Mouse (Mus musculus) kidney, embryonic 14.5 days (tissue): ENCODE results near the gene Rep15. TPM values are rescaled to one million over a fixed set of nuclear protein-coding genes. Genes with fewer than 3 reads are reported as not detected.
A peak's percentile ranks its signal among the peaks of the same experiment; 100 is the strongest.

Experiments used
- ATAC-seq: fragments of 200-750 bp; cut with Nextera tagmentation; 2 replicates; pipeline ENCODE4 v1.8.0; 2017; ENCODE audit warnings: moderate number of reproducible peaks, mild to moderate bottlenecking, moderate TSS enrichment, moderate library complexity; ENCODE audit not compliant: low FRiP score, low TSS enrichment
- H3K27ac ChIP-seq: fragments of 300-500 bp; sonication (generic); 2 replicates; pipeline ENCODE4 v1.5.1; 2014; ENCODE audit warnings: low read depth, mild to moderate bottlenecking, low read length, moderate library complexity, mixed read lengths
- H3K27me3 ChIP-seq: fragments of 300-500 bp; sonication (generic); 2 replicates; pipeline ENCODE4 v1.6.1; 2014; ENCODE audit warnings: mild to moderate bottlenecking, low read length; ENCODE audit not compliant: control insufficient read depth, insufficient read depth
- H3K36me3 ChIP-seq: fragments of 300-500 bp; sonication (generic); 2 replicates; pipeline ENCODE4 v1.6.1; 2014; ENCODE audit warnings: low read length, mixed read lengths; ENCODE audit not compliant: control insufficient read depth, insufficient read depth
- H3K4me1 ChIP-seq: fragments of 300-500 bp; sonication (generic); 2 replicates; pipeline ENCODE4 v1.6.1; 2014; ENCODE audit warnings: low read length, mixed read lengths; ENCODE audit not compliant: control insufficient read depth, insufficient read depth
- H3K4me2 ChIP-seq: fragments of 300-500 bp; sonication (generic); replicated peaks from 2 replicates; pipeline ENCODE4 v1.6.1; 2014; ENCODE audit warnings: low read depth, mild to moderate bottlenecking, low read length
- H3K4me3 ChIP-seq: fragments of 300-500 bp; sonication (generic); 2 replicates; pipeline ENCODE4 v1.5.1; 2014; ENCODE audit warnings: mild to moderate bottlenecking, low read length
- H3K9ac ChIP-seq: fragments of 300-500 bp; sonication (generic); 2 replicates; pipeline ENCODE4 v1.6.1; 2014; ENCODE audit warnings: low read depth, mild to moderate bottlenecking, low read length, moderate library complexity
- H3K9me3 ChIP-seq: fragments of 300-500 bp; sonication (generic); 2 replicates; pipeline ENCODE4 v1.6.1; 2016; ENCODE audit warnings: low read length; ENCODE audit not compliant: control insufficient read depth
- WGBS: fragments of 180-500 bp; shearing (Covaris S2); extraction: QIAGEN DNeasy Blood & Tissue Kit; methylation state at CpG from one replicate; pipeline ENCODE4 v1.1.7; 2014; 5-methylcytosine and 5-hydroxymethylcytosine counted together
- polyA plus RNA-seq: library from polyadenylated mRNA; unstranded; fragments of >200 nt; fragmentation: Nextera tagmentation; extraction: Ambion mirVana; gene quantifications from 2 replicates; pipeline ENCODE4 v1.2.1, GENCODE M21; 2014

Rep15 gene
- polyA plus RNA-seq, 1 experiment from 2014 or later = 1.6 TPM

- Histone ChIP-seq H3K36me3 (peaks cover 62% of the 10 kb centered on the region), H3K4me3 (no peak overlapping the region), H3K9me3 (no peaks in the 10 kb centered on the region), H3K9ac (no peak overlapping the region), H3K4me1 (no peaks in the 10 kb centered on the region), H3K4me2 (no peak overlapping the region), H3K27ac (no peak overlapping the region), H3K27me3 (no peaks in the 10 kb centered on the region)
- ATAC-seq = no peak
- WGBS = 89% methylated on average over 16 of the region's 16 CpGs
These were observed 9.8 kb upstream of the Rep15 start for GRCm38 (mm10) chr6:147022375-147023132.

- no peak for ATAC-seq
- H3K4me1 ChIP-seq = no peaks in the 10 kb centered on the region
- peaks cover 62% of the 10 kb centered on the region for H3K36me3 ChIP-seq
- H3K4me3 ChIP-seq = no peak overlapping the region
- no peak overlapping the region for H3K27ac ChIP-seq
- H3K27me3 ChIP-seq = no peaks in the 10 kb centered on the region
- H3K4me2 ChIP-seq = no peak overlapping the region
- no peaks in the 10 kb centered on the region for H3K9me3 ChIP-seq
- no peak overlapping the region for H3K9ac ChIP-seq
- WGBS = 87% methylated on average over 2 of the region's 2 CpGs
These were observed 9.3 kb upstream of the Rep15 start for GRCm38 (mm10) chr6:147023133-147023395.

GRCm38 (mm10) chr6:147023568-147023967 lies 8.8 kb upstream of the Rep15 start:
- H3K4me3 ChIP-seq = no peak overlapping the region
- no peaks in the 10 kb centered on the region for H3K9me3 ChIP-seq
- no peaks in the 10 kb centered on the region for H3K27me3 ChIP-seq
- H3K27ac ChIP-seq = no peak overlapping the region
- no peak overlapping the region for H3K9ac ChIP-seq
- ATAC-seq = no peak
- H3K4me2 ChIP-seq = no peak overlapping the region
- no peaks in the 10 kb centered on the region for H3K4me1 ChIP-seq
- peaks cover 67% of the 10 kb centered on the region for H3K36me3 ChIP-seq

GRCm38 (mm10) chr6:147024761-147025160 lies 7.6 kb upstream of the Rep15 start:
- H3K9ac ChIP-seq = no peak overlapping the region
- no peaks in the 10 kb centered on the region for H3K4me1 ChIP-seq
- H3K4me2 ChIP-seq = no peak overlapping the region
- H3K27me3 ChIP-seq = no peaks in the 10 kb centered on the region
- WGBS = 84% methylated on average over 3 of the region's 3 CpGs
- ATAC-seq = no peak
- no peaks in the 10 kb centered on the region for H3K9me3 ChIP-seq
- no peak overlapping the region for H3K4me3 ChIP-seq
- peaks cover 70% of the 10 kb centered on the region for H3K36me3 ChIP-seq
- no peak overlapping the region for H3K27ac ChIP-seq

- Histone ChIP-seq H3K9ac (no peak overlapping the region), H3K4me3 (no peak overlapping the region), H3K27me3 (no peaks in the 10 kb centered on the region), H3K9me3 (no peaks in the 10 kb centered on the region), H3K4me1 (no peaks in the 10 kb centered on the region), H3K27ac (no peak overlapping the region), H3K4me2 (no peak overlapping the region), H3K36me3 (peaks cover 62% of the 10 kb centered on the region)
- ATAC-seq = no peak
- 94% methylated on average over 2 of the region's 2 CpGs for WGBS
These were observed 4.0 kb upstream of the Rep15 start for GRCm38 (mm10) chr6:147028396-147028795.

GRCm38 (mm10) chr6:147029591-147029990 lies 2.8 kb upstream of the Rep15 start:
- Histone ChIP-seq H3K4me2 (no peak overlapping the region), H3K27me3 (no peaks in the 10 kb centered on the region), H3K27ac (no peak overlapping the region), H3K9me3 (no peaks in the 10 kb centered on the region), H3K4me1 (no peaks in the 10 kb centered on the region), H3K4me3 (no peak overlapping the region), H3K9ac (no peak overlapping the region), H3K36me3 (peaks cover 62% of the 10 kb centered on the region)
- no peak for ATAC-seq
- 95% methylated on average over 9 of the region's 9 CpGs for WGBS

- no peaks in the 10 kb centered on the region for H3K27me3 ChIP-seq
- H3K9ac ChIP-seq = no peak overlapping the region
- no peak overlapping the region for H3K4me2 ChIP-seq
- H3K9me3 ChIP-seq = no peaks in the 10 kb centered on the region
- no peak for ATAC-seq
- no peak overlapping the region for H3K27ac ChIP-seq
- H3K36me3 ChIP-seq = peaks cover 61% of the 10 kb centered on the region
- 88% methylated on average over 15 of the region's 15 CpGs for WGBS
- H3K4me3 ChIP-seq = no peak overlapping the region
- no peaks in the 10 kb centered on the region for H3K4me1 ChIP-seq
These were observed 2.1 kb upstream of the Rep15 start for GRCm38 (mm10) chr6:147030096-147030885.

GRCm38 (mm10) chr6:147042291-147043290 lies 10.2 kb downstream of the Rep15 start, which contains the start of gene Mrps35:
Mrps35 (plus strand) TSS chr6:147042764.
- Histone ChIP-seq H3K9me3 (no peaks in the 10 kb centered on the region), H3K4me3 (peak within 1 kb of the TSS; percentile 90), H3K9ac (peak within 1 kb of the TSS; percentile 93), H3K4me1 (peaks cover 13% of the 10 kb centered on the region; the same call in 1 of the 2 replicates), H3K27ac (peak within 1 kb of the TSS; percentile 72), H3K27me3 (no peaks in the 10 kb centered on the region), H3K36me3 (peaks cover 14% of the 10 kb centered on the region; the same call in 1 of the 2 replicates), H3K4me2 (peak within 1 kb of the TSS; percentile 65)
- peak; percentile 99 for ATAC-seq
- 4% methylated on average over 65 of the region's 66 CpGs for WGBS
